Mouse (Mus musculus) ovary, postnatal 10 days (tissue): ENCODE data around the gene Plcb1.

Source experiments
- DNase-seq: peaks from one replicate; pipeline ENCODE4 v3.0.0; 2022; ENCODE audit warnings: low spot score

The Plcb1 gene

DNA sequence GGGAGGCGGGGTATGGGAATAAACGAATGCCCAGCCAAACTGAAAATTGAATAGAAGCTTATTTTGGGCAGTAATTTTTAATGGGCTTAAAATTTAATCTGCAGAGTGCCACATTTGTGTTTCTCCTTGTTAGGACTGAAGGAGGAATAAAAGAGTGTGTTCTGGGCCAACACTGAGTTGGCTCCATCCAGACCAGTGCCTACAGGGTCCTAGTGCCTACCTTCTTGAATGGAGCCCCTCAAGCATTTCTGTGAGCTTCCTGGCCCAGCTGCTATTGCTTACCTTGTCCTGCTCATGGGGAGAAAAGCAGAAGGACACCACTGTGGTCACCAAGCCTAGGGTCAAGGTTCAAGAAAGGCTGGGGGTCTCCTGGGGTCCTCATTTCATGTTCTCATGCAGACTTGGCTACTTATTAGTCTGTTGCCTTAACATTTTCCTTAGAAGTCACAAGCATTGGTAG, 128.3 kb downstream of the Plcb1 start:
- DNase-seq = no peak

DNA sequence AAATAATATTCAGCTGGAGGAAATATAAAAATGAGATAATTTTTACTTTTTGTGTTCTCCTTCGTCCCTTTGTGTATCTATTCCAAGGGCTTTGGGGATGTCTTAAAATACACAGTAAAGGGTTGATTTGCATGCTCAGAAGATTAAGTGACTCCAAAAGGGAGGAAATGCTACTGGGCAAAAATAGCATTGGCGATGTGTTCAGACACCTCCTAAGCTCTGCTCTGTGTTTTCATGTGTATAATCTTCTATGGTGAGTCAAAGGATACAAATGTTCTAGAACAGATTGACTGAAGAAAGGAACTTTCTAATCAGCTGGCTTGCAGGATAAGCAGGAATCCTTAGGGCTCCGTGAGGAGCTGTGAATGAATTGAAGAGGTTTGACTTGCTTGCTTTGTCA, 129.2 kb downstream of the Plcb1 start:
- DNase-seq = no peak

DNA sequence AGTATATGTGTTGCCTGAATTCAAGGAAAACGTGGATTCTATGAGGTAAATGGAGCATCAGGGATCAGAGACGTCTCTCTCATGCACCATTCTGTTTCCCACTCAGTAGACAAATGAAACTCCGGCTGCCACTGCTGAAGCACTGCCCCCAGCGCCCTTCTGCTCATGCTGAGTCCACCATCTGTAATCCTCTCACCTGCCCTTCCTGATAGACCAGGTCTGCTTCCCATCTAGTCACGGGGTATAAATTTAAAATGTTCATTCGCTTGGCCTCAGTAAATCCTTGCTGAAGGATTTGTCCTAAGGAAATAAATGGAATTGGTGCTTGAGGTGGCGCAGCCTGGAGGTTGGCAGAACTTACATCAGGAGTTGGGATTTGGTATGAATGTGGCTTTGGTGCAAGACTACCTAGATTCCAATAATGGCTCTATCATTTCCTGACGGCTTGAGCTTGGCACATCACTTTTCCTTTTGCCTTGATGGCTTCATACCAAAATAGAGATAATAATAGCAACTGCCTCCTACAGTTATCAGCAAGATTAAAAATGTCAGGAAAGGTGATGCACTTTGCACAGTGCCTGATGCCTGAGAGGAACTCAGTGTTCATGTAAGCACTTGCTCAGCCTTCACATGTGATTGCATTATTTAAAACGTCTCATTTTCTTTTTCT, 134.9 kb downstream of the Plcb1 start:
- DNase-seq = no peak

DNA sequence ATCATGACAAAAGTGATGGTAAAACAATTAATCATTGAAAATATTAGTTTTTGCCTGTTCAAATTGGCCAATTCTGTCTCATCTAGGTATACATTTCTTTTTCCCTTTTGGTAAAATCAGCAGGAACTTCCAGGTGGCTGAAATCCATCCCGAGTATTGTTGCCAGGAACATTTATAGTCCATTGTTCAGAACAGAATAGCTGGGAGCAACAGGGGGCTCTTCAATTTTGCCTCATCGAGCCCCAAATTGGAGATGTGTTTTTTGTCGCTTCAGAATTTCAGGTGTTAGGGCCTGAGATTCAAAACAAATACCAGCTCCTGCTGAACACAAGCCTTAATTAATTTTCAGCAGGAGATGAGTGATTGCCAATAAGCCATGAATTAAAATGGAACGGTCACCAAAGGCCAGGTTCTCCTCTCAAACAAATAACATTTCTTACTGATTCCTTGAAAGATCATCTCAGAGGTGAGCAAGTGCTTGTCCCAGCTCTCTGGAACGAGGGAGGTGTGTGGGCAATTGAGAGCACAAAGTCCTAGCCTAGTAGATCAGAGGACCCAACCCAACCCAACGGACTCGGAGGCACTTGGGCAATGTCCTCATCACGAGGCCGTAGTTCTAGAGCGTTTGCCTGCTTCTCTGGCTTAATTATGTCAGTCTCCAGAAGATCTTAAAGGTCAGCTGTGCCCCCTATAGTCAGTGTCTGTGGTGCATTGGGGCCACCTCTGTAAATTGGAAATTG, 136.9 kb downstream of the Plcb1 start:
- DNase-seq = no peak

DNA sequence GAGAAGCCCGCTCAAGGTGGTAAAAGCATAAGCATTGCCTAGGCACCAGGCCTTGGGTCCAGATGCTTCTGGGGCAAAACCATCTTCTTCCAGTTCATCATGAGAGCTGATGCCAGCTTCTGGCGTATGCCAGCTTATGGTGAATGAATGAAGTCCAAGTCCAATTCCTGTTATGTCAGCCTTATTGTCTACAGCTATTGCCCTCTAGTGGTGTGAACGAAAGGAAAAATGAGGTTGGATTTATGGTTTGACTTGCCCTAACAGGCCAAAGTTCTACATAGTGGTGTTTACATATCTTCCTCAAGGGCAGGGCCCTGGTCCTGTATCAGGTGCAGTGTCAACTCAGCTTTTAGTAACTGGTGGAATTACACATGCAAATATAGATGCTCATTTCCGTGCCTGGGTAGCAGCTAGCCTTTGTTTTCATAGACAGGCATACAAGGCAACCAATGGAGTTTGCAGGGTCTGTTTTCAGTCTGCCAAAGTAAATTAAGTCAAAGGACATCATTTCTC, 138.3 kb downstream of the Plcb1 start:
- no peak for DNase-seq

DNA sequence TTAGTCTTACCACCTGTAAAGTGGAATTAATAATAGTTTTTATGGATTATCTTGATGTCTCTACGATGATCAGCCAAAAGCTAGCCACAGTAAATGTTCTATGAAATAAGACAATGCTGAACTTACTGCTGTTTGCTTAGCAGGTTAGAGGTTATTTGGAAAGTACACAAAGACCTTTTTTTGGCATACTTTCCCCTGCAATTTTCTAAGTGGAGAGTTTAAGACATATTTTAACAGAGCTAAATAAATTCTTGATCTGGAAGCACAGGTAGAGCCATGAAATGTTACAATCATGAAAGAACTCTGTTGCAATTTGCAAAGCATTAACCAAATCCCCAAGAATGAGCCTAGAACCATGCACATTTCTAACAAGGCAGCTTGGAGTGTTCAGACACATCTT, 140.4 kb downstream of the Plcb1 start:
- no peak for DNase-seq

DNA sequence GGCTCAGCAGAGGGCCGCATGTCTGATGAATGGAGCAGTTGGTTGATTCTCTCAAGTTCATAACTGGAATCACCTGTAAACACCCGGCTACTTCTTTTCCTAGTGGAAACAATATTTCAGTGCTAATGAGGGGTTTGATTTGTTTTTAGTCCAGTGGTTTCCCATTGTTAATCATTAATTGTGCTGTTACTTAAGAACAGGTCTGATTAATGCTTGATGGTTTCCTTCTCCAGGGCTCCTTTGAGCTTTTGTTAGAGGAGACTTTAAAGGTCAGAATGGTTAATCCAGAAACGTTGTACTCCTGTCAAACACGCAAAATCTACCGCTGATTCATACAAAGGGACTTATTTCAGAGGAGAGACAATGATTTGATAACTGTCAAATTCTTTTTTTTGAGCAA, 141.2 kb downstream of the Plcb1 start:
- no peak for DNase-seq

DNA sequence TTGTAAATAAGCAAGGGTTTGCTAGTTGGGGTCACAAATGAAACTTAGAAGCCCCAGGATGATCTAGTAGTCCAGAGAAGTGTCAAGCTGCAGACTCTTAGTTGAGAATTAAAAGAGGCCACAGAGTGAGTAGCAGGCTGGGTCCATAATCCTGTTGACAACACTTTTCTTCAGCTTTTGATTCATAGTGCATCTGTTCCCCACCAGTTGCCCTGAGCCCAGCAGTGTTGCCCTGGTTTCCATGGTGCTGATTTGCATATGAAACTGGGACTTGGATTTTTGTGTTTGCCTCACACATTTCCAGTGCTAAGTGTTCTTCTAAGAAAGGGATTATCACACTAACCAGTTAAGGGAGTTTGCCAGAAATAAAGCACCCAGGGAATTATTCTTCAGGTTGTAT, 143.6 kb downstream of the Plcb1 start:
- DNase-seq = no peak

DNA sequence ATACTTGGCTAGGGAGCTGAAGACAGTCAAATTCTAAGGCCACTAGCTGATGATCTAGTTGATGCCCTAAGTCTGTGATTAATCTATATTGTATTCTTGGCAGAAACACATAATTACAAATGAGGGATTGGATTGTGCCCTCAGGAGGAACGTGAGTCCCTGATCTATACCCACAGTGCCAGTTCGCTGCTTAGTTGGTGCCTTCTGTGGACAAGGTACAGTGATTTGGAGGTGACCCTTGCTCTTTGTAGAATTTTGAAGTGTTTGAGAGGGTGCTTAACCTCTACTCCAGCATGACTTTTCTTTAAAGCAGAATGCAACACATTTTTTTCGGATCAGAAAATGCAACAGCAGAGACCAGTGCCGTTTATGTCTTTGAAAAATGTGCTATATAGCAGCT, 145.1 kb downstream of the Plcb1 start:
- DNase-seq = no peak

DNA sequence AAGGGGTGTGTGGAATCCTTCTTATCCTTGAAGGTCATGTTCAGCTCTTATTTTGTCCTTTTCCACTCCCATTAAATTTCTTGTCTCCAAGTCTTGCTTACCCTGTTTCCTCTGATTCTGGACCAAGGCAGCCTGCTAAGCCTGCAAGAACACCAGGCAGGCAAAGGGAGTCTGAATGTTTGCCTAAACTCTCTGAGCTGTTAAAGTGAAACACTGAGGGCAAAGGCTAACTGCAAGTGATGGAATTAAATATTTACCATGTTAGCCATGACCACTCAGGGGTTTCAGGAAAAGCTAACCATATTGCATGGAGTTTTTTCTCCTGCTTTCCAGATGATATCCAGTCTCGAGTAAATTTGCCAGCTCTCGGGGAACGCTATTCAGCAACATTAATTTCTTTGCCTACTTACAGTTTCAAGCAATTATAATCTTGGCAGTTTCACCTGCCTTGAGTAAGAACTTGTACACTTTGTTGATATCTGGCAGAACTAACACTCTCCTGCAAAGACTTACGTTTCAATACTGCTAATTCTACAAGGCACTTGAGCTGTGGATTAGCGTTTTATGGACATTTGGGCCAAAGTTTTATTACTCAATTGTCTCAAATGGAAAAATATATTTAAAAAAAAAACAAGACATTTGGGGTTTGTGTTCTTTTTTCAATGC, 146.0 kb downstream of the Plcb1 start:
- DNase-seq = no peak

DNA sequence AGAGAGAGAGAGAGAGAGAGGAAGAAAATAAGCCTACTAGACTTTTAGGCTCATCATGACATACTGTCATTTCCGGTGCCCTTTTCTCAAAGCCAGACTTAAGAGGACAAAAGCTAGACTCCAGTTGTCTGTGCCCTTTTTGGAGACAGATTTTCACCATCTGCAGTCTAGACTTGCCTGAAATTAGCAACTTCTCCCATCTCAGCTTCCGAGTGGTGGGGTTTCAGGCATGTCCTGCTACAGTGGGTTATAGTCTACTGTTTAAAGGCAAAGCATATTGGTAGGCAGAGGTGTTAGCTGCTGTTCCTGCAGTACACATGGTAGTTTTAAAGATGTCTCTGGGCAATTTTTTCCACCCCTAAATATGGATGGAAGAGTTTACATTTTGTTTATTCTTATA, 149.6 kb downstream of the Plcb1 start:
- no peak for DNase-seq

DNA sequence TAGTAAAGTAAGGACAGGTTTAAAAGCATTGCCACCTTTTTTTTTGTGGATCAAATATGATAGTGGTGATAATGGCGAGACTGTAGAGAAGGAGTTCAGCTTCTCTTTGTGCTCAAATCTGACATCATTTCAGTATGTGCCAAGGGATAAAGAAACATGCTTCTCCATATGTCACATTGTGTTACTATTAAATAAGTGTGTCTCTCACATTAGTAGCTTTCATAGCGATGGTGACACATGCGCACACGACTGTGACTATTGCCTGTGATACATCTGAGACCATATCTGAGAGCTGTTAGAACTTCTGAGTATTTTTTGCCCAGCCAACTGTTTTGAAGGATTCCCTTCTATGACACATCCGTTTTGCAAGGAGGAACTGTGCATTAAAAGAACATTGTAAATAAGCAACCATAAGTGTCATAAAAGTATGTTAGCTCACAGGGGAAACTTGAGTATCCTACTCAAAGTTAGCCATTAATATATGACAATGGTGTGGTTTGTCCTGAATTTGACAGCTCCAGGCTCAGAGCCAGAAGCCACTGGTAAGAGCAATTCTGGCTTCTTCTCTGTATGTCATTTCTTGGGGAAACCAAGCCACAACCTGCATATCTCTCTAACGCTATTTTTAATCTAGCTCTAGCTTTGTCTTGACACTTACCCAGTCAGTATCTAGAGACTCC, 150.2 kb downstream of the Plcb1 start:
- DNase-seq = no peak

DNA sequence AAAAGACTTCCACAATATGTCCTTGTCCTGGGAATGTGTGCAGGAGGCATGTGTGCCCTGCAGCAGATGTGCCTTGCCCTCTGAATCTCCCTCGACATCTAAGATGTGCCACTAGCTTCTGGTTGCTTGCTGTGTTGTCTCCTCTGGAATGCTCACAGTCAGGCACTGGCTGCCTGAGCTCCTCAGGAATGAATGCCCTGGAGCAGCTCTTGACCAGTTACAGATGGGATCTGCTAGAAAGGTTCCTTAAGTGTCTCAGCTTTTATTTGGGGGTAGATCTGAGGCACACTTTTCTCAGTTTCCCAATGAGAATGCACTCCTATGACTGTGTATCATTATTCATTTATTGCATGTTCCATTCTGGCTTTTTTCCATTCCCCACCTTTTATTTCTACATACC, 151.8 kb downstream of the Plcb1 start:
- DNase-seq = no peak

DNA sequence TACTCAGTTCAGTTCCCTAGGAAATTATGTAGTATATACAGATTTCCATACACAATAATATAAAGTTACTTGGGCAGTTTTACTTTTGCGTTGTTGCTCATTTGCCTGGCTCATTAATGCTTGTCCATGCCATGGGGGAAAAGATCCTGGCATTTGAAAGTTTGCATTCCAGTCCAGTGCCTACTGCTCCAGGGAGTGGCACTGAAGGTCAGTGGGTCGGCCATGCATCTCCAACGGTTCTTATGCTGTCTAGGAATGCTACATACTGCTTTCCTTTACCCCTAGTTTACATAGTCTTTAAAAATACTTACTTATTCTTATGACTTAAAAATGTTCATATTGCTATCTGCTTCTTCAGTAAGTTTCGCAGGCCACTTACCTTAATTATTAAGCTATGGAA, 156.2 kb downstream of the Plcb1 start:
- no peak for DNase-seq

DNA sequence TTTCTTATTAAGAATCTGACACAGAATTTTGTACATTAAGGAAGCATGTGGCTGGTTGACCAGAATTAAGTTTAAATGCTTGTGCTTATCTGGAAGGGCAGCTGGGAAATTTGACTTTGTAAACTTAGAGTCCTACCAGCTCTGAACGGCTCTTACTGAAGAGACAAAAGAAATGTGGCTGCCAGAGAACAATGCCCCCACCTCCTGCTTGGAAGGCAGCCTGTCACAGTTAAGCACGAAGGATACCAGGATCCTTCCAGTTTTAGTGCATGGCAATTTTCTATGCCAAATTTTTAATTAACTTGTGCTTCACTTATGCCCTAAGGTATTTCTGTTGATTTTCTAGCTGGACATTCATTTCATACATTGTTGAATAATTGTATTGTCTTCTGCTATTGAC, 157.1 kb downstream of the Plcb1 start:
- DNase-seq = no peak

DNA sequence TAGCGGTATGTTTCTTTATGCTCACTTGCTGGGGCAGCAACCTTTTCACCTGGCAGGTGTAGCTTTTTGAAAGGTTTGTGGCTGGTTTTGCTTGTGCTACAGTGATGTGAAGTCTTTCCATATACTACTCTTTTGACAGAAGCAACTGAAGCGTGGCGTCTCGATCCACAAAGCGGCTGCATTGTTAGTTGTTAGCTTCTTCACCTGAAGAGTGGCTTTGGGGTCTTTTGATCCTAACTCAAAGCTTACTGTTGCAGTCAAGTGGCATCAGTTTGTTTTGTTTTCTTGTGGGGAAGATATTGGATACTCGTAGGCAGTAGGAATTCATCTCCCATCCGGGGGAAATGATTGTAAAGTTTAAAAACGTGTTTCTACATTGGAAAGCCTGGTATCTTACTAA, 160.5 kb downstream of the Plcb1 start:
- DNase-seq = no peak

DNA sequence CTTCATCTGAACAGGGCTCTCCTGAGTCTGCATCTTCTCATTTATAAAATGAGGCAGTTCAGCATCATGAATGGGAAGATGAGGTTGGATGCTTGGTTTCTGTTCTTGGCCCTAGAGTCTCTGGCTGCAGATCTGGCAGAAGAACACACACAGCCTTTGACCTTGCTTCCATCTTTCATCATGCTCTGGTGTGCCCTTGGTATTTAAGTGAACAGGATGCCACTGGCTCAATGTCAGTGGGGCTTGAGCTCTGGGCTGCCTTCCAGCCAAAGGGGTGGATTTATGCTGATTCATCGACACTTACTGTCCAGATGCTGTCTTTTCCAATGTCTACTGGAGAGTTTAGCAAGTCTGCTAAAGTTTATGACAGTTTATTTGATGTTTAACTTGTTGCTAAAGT, 161.0 kb downstream of the Plcb1 start:
- no peak for DNase-seq

DNA sequence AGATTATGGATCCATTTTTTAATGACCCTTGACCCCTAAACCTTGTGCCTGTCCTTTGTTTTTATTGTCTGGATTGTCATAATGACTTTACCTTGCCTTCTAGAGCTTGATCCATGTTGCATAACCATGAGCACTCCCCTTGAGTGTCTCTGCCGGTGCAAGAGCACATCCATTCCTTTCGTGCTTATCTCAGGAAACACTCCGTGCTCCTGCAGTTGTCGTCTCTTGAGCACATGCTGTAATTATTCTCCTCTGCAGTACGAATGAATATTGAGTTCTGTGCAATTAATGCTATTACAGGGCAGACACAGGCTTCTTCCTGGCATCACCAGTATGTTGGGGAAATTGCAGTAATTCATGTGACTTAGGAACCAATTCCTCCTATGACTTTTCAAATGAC, 166.2 kb downstream of the Plcb1 start:
- DNase-seq = no peak

DNA sequence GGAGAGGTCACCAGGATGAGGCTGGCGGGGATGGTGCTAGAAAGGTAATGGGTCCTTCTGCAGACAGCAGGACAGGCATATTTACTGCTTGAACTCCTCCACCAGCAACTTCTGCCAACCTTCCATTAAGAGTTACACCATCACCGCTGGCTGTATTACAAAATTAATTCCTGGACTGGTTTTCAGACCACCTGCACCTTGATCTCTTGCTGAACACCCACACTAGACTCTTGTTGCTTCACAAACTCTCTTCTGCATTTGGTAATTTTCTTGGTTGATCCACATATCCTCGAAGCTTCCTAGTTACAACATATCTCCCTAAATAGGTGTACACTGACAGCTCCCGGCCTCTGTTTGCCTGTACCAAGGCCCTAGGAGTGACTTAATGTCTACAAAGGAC, 170.6 kb downstream of the Plcb1 start:
- no peak for DNase-seq

DNA sequence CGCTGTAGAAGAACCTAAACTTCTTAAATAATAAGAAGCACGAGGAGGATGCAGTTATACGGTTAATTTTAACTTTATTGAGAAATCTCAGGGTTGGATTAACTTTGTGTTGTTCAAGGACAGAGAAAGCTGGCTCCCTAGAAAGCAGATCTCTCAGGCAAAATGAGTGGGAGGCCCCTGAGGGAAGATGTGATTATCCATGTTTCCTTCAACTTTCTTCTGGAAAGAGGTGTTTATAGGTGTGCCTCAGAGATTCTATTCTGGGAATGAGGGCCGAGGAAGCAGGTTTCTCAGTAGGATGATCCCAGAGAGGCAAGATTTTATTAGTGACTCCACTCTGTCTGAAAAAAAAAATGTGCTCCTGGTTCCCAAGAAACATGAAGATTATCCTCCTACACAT, 180.3 kb downstream of the Plcb1 start:
- no peak for DNase-seq

DNA sequence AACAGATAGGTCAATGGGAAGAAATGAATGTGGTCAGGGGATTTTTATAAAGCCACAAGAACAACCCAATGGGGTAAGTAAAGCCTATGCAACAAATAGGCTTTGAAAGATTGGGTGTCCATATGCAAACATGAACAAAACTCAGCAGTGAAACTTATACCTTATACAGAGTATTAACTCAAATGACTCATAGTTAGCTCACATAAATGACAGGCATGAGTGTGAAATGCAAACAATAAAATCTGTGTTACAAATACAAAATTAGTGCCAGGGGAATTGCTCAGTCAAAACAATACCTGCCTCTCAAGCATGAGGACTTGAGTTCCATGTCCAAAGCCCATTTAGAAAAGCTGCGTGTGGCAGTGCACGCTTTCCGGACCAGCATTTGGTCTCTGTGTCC, 182.5 kb downstream of the Plcb1 start:
- no peak for DNase-seq

DNA sequence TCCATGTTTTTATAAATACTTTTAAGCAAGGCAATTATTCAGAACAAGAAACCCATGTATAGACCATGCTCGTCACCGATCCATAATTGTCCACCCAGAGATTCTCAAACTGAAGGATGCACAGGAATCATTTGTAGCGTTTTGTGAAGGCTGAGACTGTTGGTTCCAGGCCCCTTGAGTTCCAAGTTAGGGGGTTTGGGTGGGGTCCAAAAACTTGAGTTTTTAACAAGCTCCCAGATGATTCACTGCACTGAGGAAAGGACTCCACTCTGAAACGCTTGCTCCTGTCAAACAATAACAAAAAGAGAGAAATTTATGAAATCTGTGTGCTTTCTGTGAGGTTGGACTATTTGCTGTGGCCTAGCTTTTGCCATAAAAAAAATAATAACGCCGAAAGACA, 186.5 kb downstream of the Plcb1 start:
- DNase-seq = no peak

DNA sequence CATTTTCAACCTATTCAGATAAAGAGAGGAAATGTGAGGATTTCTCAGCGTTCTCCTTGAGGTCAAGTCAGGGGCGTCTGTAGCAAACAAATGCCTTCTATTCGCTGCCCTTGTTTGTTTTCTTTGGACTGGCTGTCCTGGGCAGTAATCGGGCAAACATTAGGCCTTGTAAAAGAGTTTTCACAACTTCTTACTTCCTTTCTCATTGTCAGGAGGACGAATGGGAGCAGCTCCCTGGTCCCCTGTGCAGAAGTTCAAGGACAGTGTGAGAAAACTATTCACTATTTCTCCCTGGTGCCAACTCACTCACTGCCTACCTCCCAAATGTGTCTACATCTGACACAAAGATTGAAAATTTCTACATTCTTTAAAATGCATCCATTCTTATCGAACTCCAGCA, 188.8 kb downstream of the Plcb1 start:
- DNase-seq = no peak
